Mouse (Mus musculus) stomach, embryonic 15.5 days (tissue): Measurements from ENCODE around the gene Zfp202. TPM values are rescaled to one million over a fixed set of nuclear protein-coding genes. Genes with fewer than 3 reads are reported as not detected.

ENCODE experiments used
- ATAC-seq: fragments of 200-750 bp; cut with Nextera tagmentation; 2 replicates; pipeline ENCODE4 v1.8.0; 2017; ENCODE audit warnings: low read depth, moderate number of reproducible peaks, moderate TSS enrichment; ENCODE audit not compliant: insufficient read depth, low FRiP score
- H3K27ac ChIP-seq: fragments of 300-500 bp; sonication (generic); 2 replicates; pipeline ENCODE4 v1.5.1; 2015; ENCODE audit warnings: mild to moderate bottlenecking, inconsistent platforms
- H3K27me3 ChIP-seq: fragments of 300-500 bp; sonication (generic); replicated peaks from 2 replicates; pipeline ENCODE4 v1.6.1; 2015; ENCODE audit warnings: inconsistent platforms
- H3K36me3 ChIP-seq: fragments of 300-500 bp; sonication (generic); 2 replicates; pipeline ENCODE4 v1.6.1; 2015; ENCODE audit warnings: inconsistent platforms
- H3K4me1 ChIP-seq: fragments of 300-500 bp; sonication (generic); 2 replicates; pipeline ENCODE4 v1.6.1; 2015; ENCODE audit warnings: inconsistent platforms
- H3K4me2 ChIP-seq: fragments of 300-500 bp; sonication (generic); 2 replicates; pipeline ENCODE4 v1.6.1; 2015; ENCODE audit warnings: mild to moderate bottlenecking, inconsistent platforms
- H3K4me3 ChIP-seq: fragments of 300-500 bp; sonication (generic); replicated peaks from 2 replicates; pipeline ENCODE4 v1.5.1; 2015; ENCODE audit warnings: inconsistent platforms
- H3K9ac ChIP-seq: fragments of 300-500 bp; sonication (generic); 2 replicates; pipeline ENCODE4 v1.6.1; 2015; ENCODE audit warnings: inconsistent platforms
- H3K9me3 ChIP-seq: fragments of 300-500 bp; sonication (generic); 2 replicates; pipeline ENCODE4 v1.6.1; 2016; ENCODE audit warnings: inconsistent platforms
- WGBS: fragments of 180-500 bp; shearing (Covaris S2); methylation state at CpG from one replicate; pipeline ENCODE4 v1.1.7; 2015; 5-methylcytosine and 5-hydroxymethylcytosine counted together
- polyA plus RNA-seq: library from polyadenylated mRNA; unstranded; fragments of >200 nt; fragmentation: Nextera tagmentation; extraction: Ambion mirVana; gene quantifications from 2 replicates; pipeline ENCODE4 v1.2.1, GENCODE M21; 2015

Zfp202 gene
- polyA plus RNA-seq, 1 experiment from 2014 or later, result 4.2 TPM

DNA sequence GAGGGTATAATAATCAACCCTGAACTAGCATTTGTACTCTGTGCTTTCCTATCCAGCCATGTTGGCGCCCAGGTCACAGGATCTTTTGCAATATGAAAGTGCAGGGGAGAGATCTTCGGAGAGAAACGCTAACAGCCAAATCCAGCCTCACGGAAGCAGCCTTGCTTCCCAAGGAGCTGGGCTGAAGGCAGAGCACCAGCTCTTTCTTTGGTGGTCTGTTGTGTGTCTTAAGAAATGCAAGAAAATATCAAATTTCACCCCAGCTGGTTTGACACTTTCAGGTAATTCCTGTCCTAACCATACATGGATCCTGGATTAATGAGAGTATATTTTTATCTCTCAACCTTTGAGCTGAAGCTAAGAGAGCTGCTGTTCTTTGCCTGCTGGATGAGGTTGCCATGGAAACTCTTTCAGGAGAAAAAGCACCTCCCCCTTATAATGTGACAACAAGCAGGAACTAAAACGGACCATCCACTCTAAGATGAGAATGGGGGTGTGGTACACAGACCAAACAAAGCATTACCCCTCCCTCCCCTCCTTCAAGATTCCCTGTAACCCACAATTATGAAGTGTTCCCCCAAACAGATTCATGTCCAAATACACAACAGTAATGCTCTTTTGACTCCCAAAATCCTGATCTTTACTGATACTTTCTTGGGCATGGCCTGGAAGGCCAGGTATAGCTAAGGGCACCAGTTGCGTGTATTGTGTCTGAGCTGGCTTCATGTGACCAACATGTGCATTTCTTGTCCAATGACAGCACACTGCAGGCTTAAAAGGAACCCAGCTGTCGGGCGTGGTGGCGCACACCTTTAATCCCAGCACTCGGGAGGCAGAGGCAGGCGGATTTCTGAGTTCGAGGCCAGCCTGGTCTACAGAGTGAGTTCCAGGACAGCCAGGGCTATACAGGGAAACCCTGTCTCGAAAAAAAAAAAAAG lies 50.1 kb downstream of the Zfp202 start:
- Histone ChIP-seq H3K9me3 (no peaks in the 10 kb centered on the region), H3K4me3 (peak overlapping the region; percentile 40), H3K4me1 (0 out of 2 replicates have a peak, but pooled peaks cover 6% of the 10 kb centered on the region), H3K36me3 (no peaks in the 10 kb centered on the region), H3K9ac (no peak overlapping the region), H3K27ac (no peak overlapping the region), H3K4me2 (peak overlapping the region; percentile 72), H3K27me3 (no peaks in the 10 kb centered on the region)
- no peak for ATAC-seq
- 53% methylated on average over 13 of the region's 13 CpGs for WGBS

DNA sequence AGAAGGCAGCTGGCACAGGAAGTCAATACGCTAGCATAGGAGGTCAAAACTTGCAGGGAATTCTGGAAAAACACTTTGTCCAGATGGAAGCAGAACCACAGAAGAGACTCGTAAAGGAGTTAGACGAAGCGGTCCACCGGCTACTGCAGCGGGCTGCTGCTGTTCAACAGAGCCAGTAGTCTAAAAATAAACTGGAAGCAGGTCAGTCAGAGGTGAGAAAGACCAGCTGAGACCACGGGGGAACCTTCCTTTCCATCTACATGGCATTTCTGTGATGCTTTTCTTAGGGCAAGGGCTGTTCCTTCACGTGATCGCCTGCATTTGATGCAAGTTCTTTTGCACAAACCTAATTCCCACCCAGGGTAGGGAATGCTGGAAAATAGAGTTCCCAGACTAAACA lies 53.4 kb downstream of the Zfp202 start:
- WGBS, result 41% methylated on average over 9 of the region's 9 CpGs
- Histone ChIP-seq H3K9me3 (no peaks in the 10 kb centered on the region), H3K36me3 (no peaks in the 10 kb centered on the region), H3K4me2 (no peak overlapping the region), H3K4me3 (no peak overlapping the region), H3K4me1 (0 out of 2 replicates have a peak, but pooled peaks cover 6% of the 10 kb centered on the region), H3K27ac (no peak overlapping the region), H3K9ac (no peak overlapping the region), H3K27me3 (no peaks in the 10 kb centered on the region)
- no peak for ATAC-seq

DNA sequence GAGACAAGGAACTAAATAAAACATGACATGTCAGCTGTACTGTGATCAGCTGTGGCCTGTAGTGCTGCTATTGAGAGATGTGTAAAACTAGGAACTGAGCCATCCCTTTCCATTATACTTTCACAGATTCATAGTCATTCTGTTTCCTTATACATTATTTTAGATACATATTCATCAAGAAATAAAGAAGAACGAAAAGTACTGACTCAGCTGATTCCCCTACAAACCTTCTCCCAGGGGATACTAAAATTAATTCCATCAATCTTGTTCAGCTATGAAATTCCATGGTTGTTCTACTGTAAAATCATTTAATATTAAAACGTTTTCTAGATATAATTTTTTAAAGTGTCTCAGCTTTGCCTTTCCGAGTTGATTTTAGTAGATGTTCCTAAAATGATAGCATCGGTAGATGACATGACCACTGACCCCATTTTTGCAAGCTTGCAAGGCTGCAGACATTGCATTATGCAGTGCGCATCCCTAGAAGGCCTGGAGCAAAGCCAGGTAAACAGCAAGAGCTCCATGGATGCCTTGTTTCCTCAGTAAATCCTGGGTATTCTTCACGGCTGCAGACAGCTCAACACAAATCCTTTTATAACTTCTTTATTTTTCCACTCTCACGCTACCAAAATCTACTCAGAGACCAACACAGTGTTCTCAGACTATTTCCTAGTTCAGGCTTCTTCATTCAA lies 54.0 kb downstream of the Zfp202 start:
- H3K4me3 ChIP-seq, result no peak overlapping the region
- no peak for ATAC-seq
- H3K27ac ChIP-seq, result no peak overlapping the region
- no peaks in the 10 kb centered on the region for H3K9me3 ChIP-seq
- H3K36me3 ChIP-seq, result no peaks in the 10 kb centered on the region
- 0 out of 2 replicates have a peak, but pooled peaks cover 4% of the 10 kb centered on the region for H3K4me1 ChIP-seq
- 76% methylated on average over 7 of the region's 7 CpGs for WGBS
- H3K9ac ChIP-seq, result no peak overlapping the region
- H3K4me2 ChIP-seq, result no peak overlapping the region
- no peaks in the 10 kb centered on the region for H3K27me3 ChIP-seq

DNA sequence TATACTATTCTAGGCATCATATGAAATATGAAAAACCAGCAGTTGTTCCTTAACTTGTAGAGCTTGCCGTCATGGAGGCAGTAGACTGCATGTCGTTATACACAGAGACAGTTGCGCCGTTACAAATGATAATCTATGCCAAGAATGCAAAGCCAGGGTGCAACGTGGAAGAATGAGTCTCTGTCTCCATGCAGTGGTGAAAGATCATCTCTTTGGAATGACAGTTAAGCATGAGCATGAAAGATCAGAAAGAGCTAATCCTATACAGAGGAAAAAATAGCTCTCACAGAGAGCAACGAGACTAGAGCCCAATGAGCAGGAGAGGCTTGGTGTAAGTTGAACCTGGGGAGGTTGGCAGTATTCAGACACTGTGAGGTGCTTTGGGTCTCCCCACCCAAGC lies 54.6 kb downstream of the Zfp202 start:
- H3K9me3 ChIP-seq, result no peaks in the 10 kb centered on the region
- no peak overlapping the region for H3K4me3 ChIP-seq
- no peaks in the 10 kb centered on the region for H3K36me3 ChIP-seq
- H3K27me3 ChIP-seq, result no peaks in the 10 kb centered on the region
- no peak overlapping the region for H3K27ac ChIP-seq
- H3K4me2 ChIP-seq, result no peak overlapping the region
- no peak overlapping the region for H3K9ac ChIP-seq
- no peaks in the 10 kb centered on the region for H3K4me1 ChIP-seq
- no peak for ATAC-seq
- WGBS, result 73% methylated on average over 6 of the region's 6 CpGs

DNA sequence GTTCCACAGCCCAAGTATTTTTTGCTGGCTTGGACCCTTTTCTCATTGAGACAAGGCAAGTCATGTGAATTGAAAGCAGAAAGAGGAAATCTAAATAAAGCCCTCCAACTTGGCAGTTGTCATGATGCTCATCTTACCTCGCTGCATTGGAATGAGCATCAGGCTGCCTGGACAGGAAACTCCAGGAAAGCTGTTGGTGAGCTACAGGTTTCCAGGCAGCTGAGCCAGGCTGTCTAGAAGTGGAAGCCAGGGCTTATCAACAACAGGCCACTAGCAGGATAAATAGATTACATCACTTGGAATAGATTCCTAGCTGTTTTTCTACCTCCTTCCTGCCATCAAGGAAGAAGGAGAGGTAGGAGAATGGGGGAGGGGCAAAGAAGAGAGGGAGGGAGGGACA lies 57.0 kb downstream of the Zfp202 start:
- H3K36me3 ChIP-seq, result no peaks in the 10 kb centered on the region
- H3K27ac ChIP-seq, result no peak overlapping the region
- no peaks in the 10 kb centered on the region for H3K27me3 ChIP-seq
- ATAC-seq, result no peak
- no peak overlapping the region for H3K4me2 ChIP-seq
- no peak overlapping the region for H3K9ac ChIP-seq
- H3K9me3 ChIP-seq, result no peaks in the 10 kb centered on the region
- WGBS, result 73% methylated on average over 1 of the region's 1 CpGs
- H3K4me3 ChIP-seq, result no peak overlapping the region
- H3K4me1 ChIP-seq, result no peaks in the 10 kb centered on the region

DNA sequence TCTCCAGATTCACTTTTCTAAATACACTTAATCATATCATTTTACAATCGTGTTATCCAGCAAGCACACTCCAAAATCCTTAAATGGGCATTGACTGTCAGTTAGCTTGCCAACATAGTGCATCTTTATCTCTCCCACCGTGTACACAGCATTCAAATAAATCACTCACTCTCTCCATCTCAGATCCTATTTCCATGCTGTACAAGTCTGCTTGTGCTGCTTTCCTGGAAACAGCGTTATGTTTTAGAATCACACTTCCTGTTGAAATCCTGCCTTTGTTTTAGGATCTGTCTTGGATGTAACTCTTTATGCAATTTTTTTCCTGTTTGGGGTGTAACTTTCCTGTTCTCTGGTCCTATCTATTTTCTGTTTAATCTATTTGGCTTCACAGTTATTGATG lies 60.3 kb downstream of the Zfp202 start:
- WGBS, result 48% methylated on average over 3 of the region's 3 CpGs
- H3K4me2 ChIP-seq, result no peak overlapping the region
- no peak overlapping the region for H3K4me3 ChIP-seq
- ATAC-seq, result no peak
- H3K9me3 ChIP-seq, result no peaks in the 10 kb centered on the region
- no peak overlapping the region for H3K9ac ChIP-seq
- H3K4me1 ChIP-seq, result no peaks in the 10 kb centered on the region
- H3K36me3 ChIP-seq, result no peaks in the 10 kb centered on the region
- H3K27ac ChIP-seq, result no peak overlapping the region
- no peaks in the 10 kb centered on the region for H3K27me3 ChIP-seq

Other genes starting within 250 kb of the Zfp202 start
- gene Olfr975, start 240.3 kb upstream of the Zfp202 start, polyA plus RNA-seq, result 0.04 TPM in 1 of 2 replicates, not detected in the other
- gene Olfr976, start 231.2 kb upstream of the Zfp202 start, polyA plus RNA-seq, result not detected in 2 replicates
- not detected in 2 replicates for gene Olfr978, start 200.2 kb upstream of the Zfp202 start, polyA plus RNA-seq
- gene Olfr979, start 188.9 kb upstream of the Zfp202 start, polyA plus RNA-seq, result not detected in 2 replicates
- not detected in 2 replicates for gene Olfr980, start 182.7 kb upstream of the Zfp202 start, polyA plus RNA-seq
- not detected in 2 replicates for gene Olfr981, start 170.9 kb upstream of the Zfp202 start, polyA plus RNA-seq
- gene Olfr982, start 118.5 kb upstream of the Zfp202 start, polyA plus RNA-seq, result not detected in 2 replicates
- gene Olfr983, start 98.7 kb upstream of the Zfp202 start, polyA plus RNA-seq, result not detected in 2 replicates
- not detected in 2 replicates for gene Olfr984, start 78.1 kb upstream of the Zfp202 start, polyA plus RNA-seq
- gene Olfr985, start 62.1 kb upstream of the Zfp202 start, polyA plus RNA-seq, result not detected in 2 replicates
- gene Tmem225, start 44.2 kb upstream of the Zfp202 start, polyA plus RNA-seq, result not detected in 2 replicates
- not detected in 2 replicates for gene Olfr986, start 11.4 kb upstream of the Zfp202 start, polyA plus RNA-seq
- 5.2 and 6.1 TPM in 2 replicates for gene Scn3b, start 76.9 kb downstream of the Zfp202 start, polyA plus RNA-seq